Mouse (Mus musculus) kidney, adult 2 months (tissue): ENCODE measurements around the gene Ppp1r14b.

ENCODE experiments used
- CTCF ChIP-seq: fragments of 200-500 bp; conservative IDR thresholded peaks from 2 replicates; pipeline ENCODE4 v1.5.1; 2011; ENCODE audit warnings: low read depth, mild to moderate bottlenecking, control low read depth, low read length, moderate library complexity, mixed read lengths; ENCODE audit not compliant: insufficient read depth, insufficient read length
- POLR2A ChIP-seq: fragments of 200-500 bp; IDR thresholded peaks from one replicate; pipeline ENCODE4 v1.6.1; 2011; ENCODE audit warnings: low read depth, low read length, control low read depth

GRCm38 (mm10) chr19:7014481-7015135, 39.8 kb downstream of the Ppp1r14b start:
- no peak for TF ChIP-seq CTCF
- no peak for TF ChIP-seq POLR2A
